Mouse (Mus musculus) kidney, embryonic 15.5 days (tissue): Measurements from ENCODE around the gene Lrrc75a. TPM values are rescaled to one million over a fixed set of nuclear protein-coding genes. Genes with fewer than 3 reads are reported as not detected.

Experiments
- ATAC-seq: fragments of 200-750 bp; cut with Nextera tagmentation; replicated peaks from 2 replicates; pipeline ENCODE4 v1.8.0; 2017; ENCODE audit warnings: moderate TSS enrichment; ENCODE audit not compliant: low FRiP score
- H3K27ac ChIP-seq: fragments of 300-500 bp; sonication (generic); 2 replicates; pipeline ENCODE4 v1.5.1; 2015; ENCODE audit warnings: mild to moderate bottlenecking, inconsistent platforms
- H3K27me3 ChIP-seq: fragments of 300-500 bp; sonication (generic); 2 replicates; pipeline ENCODE4 v1.6.1; 2015; ENCODE audit warnings: inconsistent platforms
- H3K36me3 ChIP-seq: fragments of 300-500 bp; sonication (generic); 2 replicates; pipeline ENCODE4 v1.6.1; 2015; ENCODE audit warnings: inconsistent platforms
- H3K4me1 ChIP-seq: fragments of 300-500 bp; sonication (generic); 2 replicates; pipeline ENCODE4 v1.6.1; 2015; ENCODE audit warnings: inconsistent platforms
- H3K4me2 ChIP-seq: fragments of 300-500 bp; sonication (generic); 2 replicates; pipeline ENCODE4 v1.6.1; 2015; ENCODE audit warnings: moderate library complexity, mild to moderate bottlenecking, inconsistent platforms
- H3K4me3 ChIP-seq: fragments of 300-500 bp; sonication (generic); replicated peaks from 2 replicates; pipeline ENCODE4 v1.5.1; 2015; ENCODE audit warnings: mild to moderate bottlenecking, inconsistent platforms
- H3K9ac ChIP-seq: fragments of 300-500 bp; sonication (generic); 2 replicates; pipeline ENCODE4 v1.6.1; 2015; ENCODE audit warnings: mild to moderate bottlenecking, inconsistent platforms
- H3K9me3 ChIP-seq: fragments of 300-500 bp; sonication (generic); replicated peaks from 2 replicates; pipeline ENCODE4 v1.6.1; 2016; ENCODE audit warnings: inconsistent platforms
- WGBS: fragments of 180-500 bp; shearing (Covaris S2); methylation state at CpG from one replicate; pipeline ENCODE4 v1.1.7; 2015; ENCODE audit warnings: mixed read lengths; 5-methylcytosine and 5-hydroxymethylcytosine counted together
- polyA plus RNA-seq: library from polyadenylated mRNA; unstranded; fragments of >200 nt; fragmentation: Nextera tagmentation; extraction: Ambion mirVana; gene quantifications from 2 replicates; pipeline ENCODE4 v1.2.1, GENCODE M21; 2015

Lrrc75a gene
- polyA plus RNA-seq, 1 experiment from 2014 or later = 15.7 TPM

DNA sequence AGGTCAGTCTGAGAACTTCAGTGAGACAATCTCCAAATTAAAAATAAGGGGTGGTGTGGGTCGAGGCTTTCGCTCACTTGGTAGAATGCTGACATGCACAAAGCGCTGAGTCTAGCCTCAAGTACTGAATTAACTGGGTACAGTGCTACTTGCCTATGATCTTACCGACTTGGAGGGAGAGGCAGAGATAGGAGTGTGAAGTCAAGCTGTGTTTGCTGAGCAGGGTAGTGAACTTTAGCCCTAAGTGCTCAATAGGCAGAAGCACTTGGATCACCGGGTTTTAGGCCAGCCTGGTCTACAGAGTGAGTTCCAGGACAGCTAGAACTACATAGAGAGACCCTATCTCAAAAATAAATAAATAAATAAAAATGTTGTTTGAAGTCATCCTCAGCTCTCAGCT is 91.1 kb downstream of the Lrrc75a start:
- ATAC-seq = no peak
- 68% methylated on average over 5 of the region's 5 CpGs for WGBS
- Histone ChIP-seq H3K9ac (no peak overlapping the region), H3K27ac (no peak overlapping the region), H3K9me3 (no peaks in the 10 kb centered on the region), H3K27me3 (no peaks in the 10 kb centered on the region), H3K4me2 (no peak overlapping the region), H3K4me3 (no peak overlapping the region), H3K36me3 (peaks cover 26% of the 10 kb centered on the region), H3K4me1 (peaks cover 43% of the 10 kb centered on the region)

GRCm38 (mm10) chr11:62555896-62556412 is 92.4 kb downstream of the Lrrc75a start:
- Histone ChIP-seq H3K9me3 (no peaks in the 10 kb centered on the region), H3K4me2 (no peak overlapping the region), H3K36me3 (peaks cover 26% of the 10 kb centered on the region), H3K27me3 (no peaks in the 10 kb centered on the region), H3K4me1 (peaks cover 41% of the 10 kb centered on the region), H3K9ac (no peak overlapping the region), H3K27ac (peak overlapping the region; percentile 9; the same call in 1 of the 2 replicates), H3K4me3 (no peak overlapping the region)
- ATAC-seq = no peak

GRCm38 (mm10) chr11:62554934-62555517 is 93.3 kb downstream of the Lrrc75a start:
- no peak for ATAC-seq
- H3K27ac ChIP-seq = no peak overlapping the region
- H3K4me1 ChIP-seq = peaks cover 35% of the 10 kb centered on the region
- H3K9me3 ChIP-seq = no peaks in the 10 kb centered on the region
- H3K4me3 ChIP-seq = peak overlapping the region; percentile 52
- no peak overlapping the region for H3K9ac ChIP-seq
- peak overlapping the region; percentile 90 for H3K4me2 ChIP-seq
- peaks cover 26% of the 10 kb centered on the region for H3K36me3 ChIP-seq
- no peaks in the 10 kb centered on the region for H3K27me3 ChIP-seq

Other genes with a start within 250 kb of the Lrrc75a start
- 11.9 and 12.4 TPM in 2 replicates for gene Pigl, start 190.1 kb downstream of the Lrrc75a start, polyA plus RNA-seq
- 168 and 172 TPM in 2 replicates for gene Ncor1, start 190.0 kb downstream of the Lrrc75a start, polyA plus RNA-seq
- gene Cenpv, start 109.3 kb downstream of the Lrrc75a start, polyA plus RNA-seq = 19.4 and 20.0 TPM in 2 replicates
- 3,192 and 3,248 TPM in 2 replicates for gene Ubb, start 97.4 kb downstream of the Lrrc75a start, polyA plus RNA-seq
- gene Trpv2, start 74.0 kb downstream of the Lrrc75a start, polyA plus RNA-seq = 3.5 and 6.4 TPM in 2 replicates
- gene Mmgt2, start 141 bp upstream of the Lrrc75a start, polyA plus RNA-seq = 67.3 and 70.4 TPM in 2 replicates
- gene Zfp287, start 83.4 kb upstream of the Lrrc75a start, polyA plus RNA-seq = 8.6 and 8.9 TPM in 2 replicates
- not detected in 2 replicates for gene Gm10428, start 104.6 kb upstream of the Lrrc75a start, polyA plus RNA-seq
- 17.6 and 17.8 TPM in 2 replicates for gene Zfp286, start 140.9 kb upstream of the Lrrc75a start, polyA plus RNA-seq
- 14.9 and 16.3 TPM in 2 replicates for gene Trim16, start 171.7 kb upstream of the Lrrc75a start, polyA plus RNA-seq
- 0.35 and 0.46 TPM in 2 replicates for gene Fbxw10, start 198.5 kb upstream of the Lrrc75a start, polyA plus RNA-seq
- gene Tvp23b, start 230.9 kb upstream of the Lrrc75a start, polyA plus RNA-seq = 70.3 and 77.3 TPM in 2 replicates